Mouse (Mus musculus) megakaryocyte, embryonic 14.5 days (primary cell): ENCODE data around the gene Ptpre.

Source experiments
- FLI1 ChIP-seq: IDR thresholded peaks from 2 replicates; pipeline ENCODE4 v1.6.1; 2012; ENCODE audit warnings: low read length, inconsistent platforms, mixed read lengths
- GATA1 ChIP-seq: IDR thresholded peaks from 3 replicates; pipeline ENCODE4 v1.6.1; 2012; ENCODE audit warnings: mixed read lengths, low read length, inconsistent platforms, borderline replicate concordance

DNA sequence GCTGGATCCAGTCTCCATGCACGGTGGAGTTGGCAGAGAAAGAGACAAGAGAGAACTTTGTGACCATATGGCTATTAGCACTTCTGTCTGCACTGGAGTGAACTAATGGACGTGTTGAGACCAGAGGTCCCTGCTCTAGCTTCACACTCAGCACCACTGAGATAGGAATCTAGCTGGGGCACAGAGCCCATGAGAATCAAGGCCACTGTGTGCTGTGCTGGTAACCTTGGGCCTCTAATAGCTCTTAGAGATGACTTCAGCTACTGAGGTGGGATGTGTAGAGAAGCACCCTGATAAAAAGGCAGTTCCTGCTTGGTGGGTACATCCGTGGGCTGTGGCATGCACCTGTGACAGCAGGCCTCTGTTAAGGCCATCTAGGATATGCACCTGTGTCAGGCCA is 136.3 kb downstream of the Ptpre start:
- no peak for TF ChIP-seq GATA1
- no peak for TF ChIP-seq FLI1
